Mouse (Mus musculus): ENCODE measurements around the gene Gipc3. TPM values are rescaled to one million over a fixed set of nuclear protein-coding genes. Genes with fewer than 3 reads are reported as not detected.

Gipc3 gene
- total RNA-seq, 2 experiments from 2014 or later = 0.96 to 1.3 TPM

DNA sequence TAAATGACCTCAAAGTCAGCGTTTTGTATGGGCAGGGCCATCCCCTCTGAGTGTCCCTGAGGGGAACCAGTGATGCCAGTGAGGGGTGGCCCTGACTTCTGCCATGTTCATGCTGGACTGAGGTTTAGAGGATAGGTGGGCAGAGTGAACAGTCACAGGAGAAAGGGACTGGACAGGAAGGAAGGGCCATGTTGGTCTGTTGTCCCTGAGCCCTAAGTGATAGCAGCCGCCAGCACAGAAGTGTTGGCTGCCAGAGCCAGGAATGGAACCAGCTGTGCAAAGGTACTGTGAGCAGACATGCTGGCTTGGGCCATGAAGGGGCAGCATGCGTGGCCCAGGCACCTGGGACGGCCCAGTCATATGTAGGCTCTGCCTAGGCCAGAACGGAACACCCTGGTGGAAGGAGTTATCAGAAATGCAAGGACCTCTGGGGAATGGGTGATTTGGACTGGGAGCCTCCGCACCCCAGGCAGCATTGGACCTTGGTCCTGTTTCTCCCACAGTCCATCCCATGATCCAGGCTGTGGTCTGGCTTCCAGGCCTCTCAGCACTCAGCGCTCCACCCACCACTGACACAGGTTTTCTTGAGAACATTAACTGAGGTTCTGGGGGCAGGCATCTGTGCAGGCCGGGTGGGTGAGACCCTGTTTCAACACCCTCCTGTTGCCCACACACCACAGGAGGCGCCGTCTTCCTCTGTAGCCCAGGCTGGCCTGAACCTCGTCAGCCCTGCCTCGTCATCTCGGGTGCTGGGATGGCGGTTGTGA lies 43.3 kb downstream of the Gipc3 start:
- no peak for DNase-seq

DNA sequence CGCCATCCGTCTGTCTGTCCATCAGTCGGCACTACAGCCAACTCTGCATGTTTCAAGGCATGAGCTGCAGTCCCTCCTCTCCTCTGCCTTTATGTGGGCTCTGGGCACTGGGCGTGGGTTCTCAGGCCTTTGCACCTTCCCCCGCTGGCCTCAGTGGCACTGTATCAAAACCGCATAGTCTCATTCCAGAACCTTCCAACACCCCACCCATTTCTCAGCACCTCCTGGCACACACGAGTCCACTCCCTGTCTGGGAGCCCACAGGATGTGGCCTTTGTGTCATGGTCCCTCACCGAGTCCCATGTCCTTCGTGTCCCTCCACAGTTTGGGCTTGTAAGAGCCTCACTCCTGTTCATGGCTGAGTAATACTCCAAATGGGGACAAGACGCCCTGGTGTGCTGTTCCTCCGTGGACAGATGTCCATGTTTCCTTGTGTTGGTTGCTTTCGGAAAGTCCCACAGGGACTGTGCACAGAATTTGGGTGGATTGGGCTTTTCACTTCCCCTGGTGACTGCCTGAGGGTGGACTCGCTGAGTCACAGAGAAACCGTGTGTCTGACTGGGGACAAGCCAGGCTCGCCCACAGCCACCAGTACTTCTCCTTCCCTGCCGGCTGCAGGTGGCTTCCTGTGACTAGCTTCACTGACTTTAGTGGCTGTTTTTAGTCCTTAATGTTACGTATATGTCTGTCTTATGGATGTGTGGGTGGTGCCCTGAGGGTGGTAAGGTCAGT lies 44.5 kb downstream of the Gipc3 start:
- no peak for DNase-seq

DNA sequence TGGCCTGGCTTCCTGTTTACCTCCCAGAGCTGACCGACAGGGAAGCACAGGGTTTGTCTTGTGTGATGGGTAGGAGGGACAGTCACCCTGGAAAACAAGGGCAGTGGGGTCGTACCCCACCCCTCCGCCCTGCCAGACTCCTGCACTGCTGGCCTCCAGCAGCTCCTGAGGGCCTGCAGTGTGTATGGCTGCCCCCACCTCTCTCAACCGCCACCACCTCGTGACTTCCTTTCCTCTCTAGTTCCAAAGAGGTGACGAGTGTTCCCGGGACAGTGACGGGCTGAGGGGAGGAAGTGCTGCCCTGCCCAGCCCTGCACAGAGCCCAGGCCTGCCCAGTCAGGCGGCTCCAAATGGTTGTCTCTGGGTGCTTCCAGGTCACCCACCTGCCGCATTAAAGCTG lies 45.2 kb downstream of the Gipc3 start:
- no peak for DNase-seq

DNA sequence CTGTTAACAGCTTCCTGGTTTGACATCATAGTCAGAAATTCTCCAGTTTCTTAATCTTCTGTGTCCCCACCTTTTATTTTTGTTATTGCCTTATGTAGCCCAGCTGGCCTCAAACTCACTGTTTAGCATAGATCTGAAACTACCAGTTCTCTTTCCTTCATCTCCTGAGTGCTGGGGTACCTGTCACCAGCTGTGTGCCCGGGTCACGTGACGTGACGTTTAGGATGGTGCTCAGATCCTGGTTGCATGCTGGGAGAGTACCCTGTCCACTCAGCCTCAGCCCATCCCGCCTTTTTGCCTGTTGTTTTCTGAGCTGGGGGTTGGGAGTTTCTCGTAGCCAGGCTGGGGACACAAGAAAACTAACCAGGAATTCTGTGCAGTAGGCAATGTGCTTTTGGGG lies 45.8 kb downstream of the Gipc3 start:
- DNase-seq = no peak

DNA sequence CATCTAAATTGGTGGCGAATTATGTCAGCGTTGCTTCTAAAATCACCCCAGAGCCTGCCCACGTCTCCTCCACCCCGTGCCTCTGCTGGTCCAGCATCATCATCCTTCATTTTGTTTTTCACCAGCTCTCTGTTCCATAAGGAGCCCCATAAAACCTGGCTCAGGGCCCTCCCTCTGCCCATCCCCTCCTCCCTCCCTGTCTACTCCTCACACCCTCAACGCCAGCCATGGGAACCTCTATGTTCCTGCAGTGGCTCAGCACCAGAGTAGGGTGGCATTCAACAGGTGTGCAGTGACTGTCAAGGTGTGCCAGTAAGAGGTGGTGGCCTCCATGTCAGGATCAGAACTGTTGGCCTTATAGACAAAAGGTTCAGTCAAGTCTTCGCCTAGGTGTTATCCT lies 47.9 kb downstream of the Gipc3 start:
- no peak for DNase-seq

DNA sequence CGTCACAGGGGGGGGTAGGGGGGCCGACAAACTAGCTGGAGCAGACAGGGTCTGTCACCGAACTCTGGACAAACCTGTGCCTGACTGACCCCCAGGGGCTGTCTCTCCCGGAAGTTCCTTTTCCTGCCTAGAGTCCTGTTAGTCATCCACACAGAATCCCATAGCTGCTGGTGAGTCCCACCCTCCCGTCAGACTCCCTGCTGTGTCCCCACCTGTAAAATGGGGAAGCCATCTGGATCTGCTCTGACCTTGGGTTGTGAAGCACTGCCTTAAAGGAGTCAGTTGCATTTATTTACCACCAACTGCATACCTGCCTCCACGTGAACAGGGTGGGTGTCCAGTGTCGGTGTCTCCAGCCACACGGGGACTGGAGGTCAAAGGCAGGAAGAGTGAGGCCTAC lies 48.6 kb downstream of the Gipc3 start:
- DNase-seq = no peak

DNA sequence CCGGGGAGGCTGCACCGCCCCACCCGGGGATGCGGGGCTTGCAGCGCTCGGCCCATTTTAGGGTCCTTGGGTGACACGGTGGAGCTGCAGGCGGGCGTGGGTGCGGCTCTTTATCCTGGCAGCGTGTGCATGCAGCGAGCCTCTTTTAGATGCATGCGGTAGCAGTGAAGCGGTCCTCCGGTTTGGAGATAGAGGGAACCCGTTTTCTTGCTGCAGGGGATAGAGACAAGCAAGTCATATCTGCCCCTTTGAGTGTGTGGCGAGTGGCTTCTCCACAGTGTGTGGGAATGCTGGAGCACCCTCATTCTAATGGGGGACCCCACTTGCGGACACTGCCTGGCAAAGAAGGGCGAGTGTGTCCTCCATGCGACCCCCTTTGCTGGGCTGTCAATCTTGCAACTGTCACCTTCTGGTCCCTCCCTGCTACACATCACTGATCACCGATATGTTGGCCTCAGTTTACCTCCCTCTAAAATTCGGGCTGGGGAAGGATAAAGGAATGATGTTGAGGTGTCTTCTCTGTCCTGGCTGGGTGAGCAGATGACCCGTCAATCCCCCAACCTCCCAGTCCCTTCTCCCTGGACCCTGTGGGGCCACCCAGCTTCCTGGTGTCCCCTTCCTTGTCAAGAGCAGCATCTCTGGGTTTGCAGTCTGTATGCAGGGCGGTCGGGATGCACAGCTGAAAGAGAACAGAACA lies 49.6 kb downstream of the Gipc3 start:
- DNase-seq = no peak

DNA sequence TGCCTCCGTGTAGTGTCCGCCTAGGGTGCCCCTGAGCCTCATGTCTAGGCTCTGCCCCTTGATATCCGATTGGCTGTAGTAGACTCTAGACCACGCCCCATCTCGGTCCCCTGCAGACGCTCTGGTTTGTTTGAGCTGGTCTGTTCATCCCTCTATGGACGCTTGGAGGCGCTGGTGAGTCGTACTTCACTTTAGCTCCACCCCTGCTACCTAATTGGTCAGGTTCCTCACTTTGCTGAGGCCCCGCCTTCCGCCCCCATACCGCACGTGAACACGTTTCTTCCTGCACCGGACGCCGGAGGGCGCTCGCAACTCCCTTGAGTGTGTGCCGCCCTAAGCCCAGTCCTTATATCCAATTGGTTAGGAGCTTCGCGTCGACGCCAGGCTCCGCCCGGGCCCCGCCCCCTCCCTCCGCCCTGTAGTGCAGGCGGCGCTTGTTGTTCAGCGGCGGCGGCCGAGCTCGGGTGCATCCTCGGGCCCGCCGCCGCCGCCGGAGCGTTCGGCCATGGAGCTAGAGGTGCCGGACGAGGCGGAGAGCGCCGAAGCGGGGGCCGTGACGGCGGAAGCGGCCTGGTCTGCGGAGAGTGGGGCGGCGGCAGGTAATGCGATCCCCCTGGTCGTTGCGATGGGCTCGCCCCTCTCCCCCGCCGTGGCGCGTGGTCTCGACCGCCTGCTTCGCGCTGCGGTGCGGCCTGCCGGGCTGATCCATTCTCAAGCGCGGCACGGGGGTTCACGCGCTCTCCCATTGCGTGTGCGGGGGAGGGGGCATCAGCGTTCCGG lies 50.3 kb downstream of the Gipc3 start, which contains the start of gene Pip5k1c:
Gene Pip5k1c (plus strand): TSS at position 410 of the 780 bp plus-strand sequence.
- peak; percentile 97 for DNase-seq

DNA sequence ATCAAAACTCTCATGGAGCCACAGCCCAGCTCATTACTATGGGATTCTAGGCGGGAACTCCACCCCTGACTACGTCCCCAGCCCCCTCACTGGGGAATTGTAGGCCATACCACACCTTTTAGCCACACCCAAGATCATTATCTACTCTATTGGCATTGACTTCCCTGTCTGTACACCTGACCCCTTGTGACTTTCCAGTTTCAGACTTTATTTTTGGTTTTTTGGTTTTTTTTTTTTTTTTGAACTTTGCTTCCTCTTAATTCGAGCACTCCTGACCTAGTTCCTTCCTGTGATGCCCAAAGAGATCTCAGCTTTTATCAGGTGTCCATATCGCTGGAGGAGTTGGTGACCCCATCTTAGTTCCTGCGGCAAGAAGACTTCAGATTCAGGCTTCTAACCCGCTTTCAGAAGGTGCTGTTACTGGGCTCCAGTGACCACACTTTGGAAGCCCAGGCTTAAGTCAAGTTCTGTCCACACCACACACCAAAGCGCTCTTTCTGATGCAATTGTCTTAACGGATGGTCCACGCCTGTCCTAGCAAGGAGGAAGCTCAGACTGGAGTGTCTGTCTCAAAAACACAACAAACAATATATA lies 51.5 kb downstream of the Gipc3 start, which contains the start of gene Tjp3:
Gene Tjp3 (minus strand): TSS at position 71 of the 594 bp plus-strand sequence.
- no peak for DNase-seq

DNA sequence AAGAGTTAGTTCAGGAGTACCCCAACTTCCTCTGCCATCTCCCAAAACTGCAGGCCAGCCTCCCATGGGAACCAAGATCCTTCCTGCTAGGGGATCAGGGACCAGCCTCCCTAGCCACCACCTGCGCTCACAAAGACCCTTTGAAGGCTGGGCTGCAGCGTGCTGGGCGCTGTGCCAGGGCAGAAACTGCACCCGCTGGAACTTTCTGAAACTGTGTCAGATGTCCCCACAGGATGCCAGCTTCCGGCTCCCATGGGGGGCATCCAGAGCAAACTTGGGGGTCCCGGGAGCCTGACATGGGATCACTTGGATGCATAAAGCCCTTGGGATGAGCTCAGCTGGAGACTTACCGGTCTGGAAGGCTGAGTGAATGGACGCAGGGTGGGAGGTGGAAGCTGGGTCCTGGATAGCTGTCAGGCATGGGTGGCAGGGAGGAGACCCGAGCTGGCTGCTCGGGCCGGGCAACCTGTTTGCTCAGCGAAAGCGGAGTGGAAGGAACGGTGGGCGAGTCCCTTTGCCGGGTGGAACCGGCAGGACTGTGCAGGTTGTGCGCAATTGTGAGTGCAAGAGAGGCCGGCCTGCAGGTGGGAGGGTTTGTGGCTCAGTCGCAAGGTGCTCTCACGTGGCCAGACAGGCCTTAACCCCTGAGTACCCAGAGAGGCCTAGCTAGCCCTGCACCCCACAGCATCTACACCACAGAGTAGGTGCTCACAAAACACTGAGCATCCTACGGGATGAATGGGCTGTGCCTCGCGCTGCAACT lies 52.2 kb downstream of the Gipc3 start:
- DNase-seq = no peak

DNA sequence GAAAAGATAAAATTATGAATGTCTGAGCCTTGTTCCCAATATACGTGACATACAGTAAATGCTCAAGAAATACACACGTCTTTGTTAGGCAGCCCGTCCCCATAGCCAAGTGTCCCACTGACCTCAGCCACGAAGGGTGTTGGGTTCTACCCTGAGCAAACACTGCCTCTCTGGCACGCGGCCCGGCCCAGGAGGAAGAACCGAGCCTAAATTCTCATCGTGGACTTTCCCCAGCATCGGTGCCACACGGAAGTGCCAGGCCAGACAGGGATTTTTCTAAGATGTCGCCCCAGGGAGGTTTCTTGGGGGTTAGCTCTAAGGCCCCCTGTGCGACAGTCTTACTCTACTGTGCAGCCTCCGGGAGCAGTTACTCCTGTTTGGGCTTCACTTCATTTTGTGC lies 53.3 kb downstream of the Gipc3 start:
- no peak for DNase-seq

DNA sequence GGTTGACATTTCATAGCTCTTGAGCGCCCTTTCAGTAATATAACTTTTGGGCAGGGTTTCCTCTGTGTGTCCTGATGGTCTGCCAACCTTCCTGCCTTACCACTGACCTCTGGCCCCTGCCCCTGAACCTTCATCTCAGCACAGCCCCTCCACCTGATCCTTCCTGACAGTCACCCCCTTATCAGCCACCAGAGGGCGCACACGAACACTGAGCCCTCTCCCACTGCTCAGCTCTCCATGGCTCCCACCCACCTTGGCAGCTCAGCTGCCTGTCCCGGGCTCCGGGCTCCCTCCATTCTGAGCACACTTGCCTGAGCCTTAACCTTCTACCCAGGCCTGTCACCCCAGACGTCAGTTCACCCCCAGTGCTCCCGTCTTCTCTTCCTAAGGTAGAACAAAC lies 53.8 kb downstream of the Gipc3 start:
- DNase-seq = peak; percentile 70

DNA sequence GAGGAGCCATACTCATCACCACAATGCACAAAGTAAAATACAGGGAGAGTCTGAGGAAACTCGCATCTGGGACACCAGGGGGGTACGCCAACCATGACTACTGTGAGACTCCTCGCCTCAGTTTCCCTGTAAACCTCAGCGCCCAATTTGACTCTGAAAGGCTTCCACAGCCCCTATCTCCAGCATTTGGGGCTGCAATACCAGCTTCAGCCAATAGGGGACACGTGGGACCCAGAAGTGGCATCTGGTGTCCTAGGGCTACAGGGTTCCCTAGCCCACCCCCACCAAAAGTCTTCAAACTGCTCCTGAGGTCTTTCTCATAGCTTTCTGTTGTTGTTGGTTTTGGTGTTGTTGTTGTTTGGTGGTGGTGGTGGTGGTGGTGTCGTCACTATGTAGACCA lies 54.5 kb downstream of the Gipc3 start:
- DNase-seq = peak; percentile 59

DNA sequence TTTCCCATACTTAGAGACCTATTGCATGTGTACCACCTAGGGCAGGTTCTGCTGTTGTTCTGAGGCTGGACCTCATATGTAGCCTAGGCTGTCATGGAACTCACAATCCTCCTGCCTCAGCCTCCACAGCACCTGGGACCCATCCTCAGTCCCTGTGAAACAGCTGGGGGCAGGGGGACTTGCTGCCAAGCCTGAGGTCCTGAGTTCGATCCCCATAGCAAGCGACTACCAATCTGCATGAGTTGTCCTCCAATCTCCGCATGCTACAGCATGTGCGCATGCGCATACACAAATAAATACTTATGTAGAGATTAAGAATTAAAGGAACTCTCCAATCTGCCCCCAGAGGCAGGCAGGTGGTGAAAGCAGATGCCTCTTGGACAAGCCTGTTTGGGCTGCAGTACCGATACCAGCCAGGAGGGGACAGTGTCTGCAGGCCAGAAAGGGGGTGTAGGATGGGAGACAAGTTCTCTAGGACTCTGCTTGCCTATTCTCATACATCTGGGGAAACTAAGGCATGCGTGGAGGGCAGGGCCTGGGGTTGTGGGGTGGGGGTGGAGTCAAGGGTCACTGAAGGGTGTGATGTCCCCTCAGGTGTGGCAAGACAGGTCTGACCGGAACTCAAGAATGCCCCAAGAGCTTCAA lies 55.4 kb downstream of the Gipc3 start:
- DNase-seq = peak; percentile 72

DNA sequence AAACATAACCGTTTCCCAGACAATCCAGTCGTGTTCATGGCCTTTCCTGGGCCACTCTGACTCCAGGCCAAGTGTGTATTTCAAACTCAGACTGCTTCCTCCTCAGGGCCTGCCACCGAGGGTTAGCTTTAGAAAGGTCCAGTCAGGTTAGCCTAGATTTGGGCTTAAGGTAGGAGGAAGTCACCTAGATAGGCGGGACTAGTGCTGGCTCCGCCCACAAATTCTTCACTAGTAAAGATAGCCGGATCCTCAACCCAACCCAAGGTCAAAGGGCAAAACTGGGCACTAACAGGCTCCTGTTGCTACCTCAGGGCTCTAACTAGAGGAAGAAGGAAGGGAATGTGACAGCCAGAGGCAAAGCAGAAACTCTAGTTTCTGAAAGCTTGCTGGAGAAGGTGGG lies 56.5 kb downstream of the Gipc3 start:
- no peak for DNase-seq

DNA sequence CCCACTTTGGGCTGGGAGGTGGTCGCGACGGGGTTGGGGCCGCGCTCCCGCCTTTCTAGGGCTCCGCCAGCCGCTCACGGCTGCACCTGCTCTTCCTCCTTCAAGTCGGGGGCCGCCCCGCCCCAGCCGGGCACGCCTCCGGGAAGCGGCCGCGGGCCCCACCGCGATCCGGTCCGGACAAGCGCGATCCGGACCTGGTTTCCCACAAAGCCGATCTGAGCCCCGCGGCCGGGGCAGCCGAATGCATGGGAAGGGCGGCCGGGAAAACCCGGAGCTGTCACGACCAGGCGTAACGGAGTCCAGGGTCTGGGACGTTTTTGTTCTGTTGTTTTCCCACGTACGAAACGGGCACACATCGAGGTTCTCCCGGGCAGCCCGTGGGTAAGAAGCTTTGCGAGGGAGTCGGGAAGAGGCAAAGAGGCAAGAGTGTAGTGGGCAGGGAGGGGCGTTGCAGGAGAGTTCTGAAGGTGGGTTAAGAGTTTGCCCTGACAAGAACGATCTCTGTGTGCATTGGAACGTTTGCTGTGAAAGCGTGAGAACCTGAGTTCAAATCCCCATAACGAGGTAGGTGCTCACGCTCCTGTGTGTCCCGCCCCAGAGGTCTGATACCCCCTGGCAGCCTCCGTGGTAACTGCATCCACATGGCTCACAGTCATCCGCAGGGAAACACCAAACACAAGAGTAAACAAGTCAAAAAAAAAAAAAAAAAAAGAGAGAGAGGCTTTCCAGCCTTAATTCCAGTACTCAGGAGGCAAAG lies 57.2 kb downstream of the Gipc3 start:
- peak; percentile 92 for DNase-seq

Data from gastrocnemius, postnatal 10 days (tissue).